Mouse (Mus musculus) MEL (cell line): ENCODE measurements around the gene Cpd. TPM values are rescaled to one million over a fixed set of nuclear protein-coding genes. Genes with fewer than 3 reads are reported as not detected.

Experiments
- DNase-seq: peaks from one replicate; pipeline ENCODE4 v3.0.0; 2011; ENCODE audit warnings: low read depth, low spot score
- H3K27ac ChIP-seq: 2 replicates; pipeline ENCODE4 v1.5.1; 2012; ENCODE audit warnings: low read depth, mild to moderate bottlenecking, control low read depth, low read length, moderate library complexity; ENCODE audit not compliant: control insufficient read depth
- H3K27me3 ChIP-seq, 2 experiments: fragments of 150-350 bp in 1 of 2; sonication (generic) in 1 of 2; 2 replicates each; pipeline ENCODE4 v1.6.1; 2012; ENCODE audit warnings: low read length in 2 of 2, mild to moderate bottlenecking in 2 of 2, improper control_type of control experiment in 1 of 2, moderate library complexity in 1 of 2; ENCODE audit not compliant: insufficient read depth in 2 of 2, control insufficient read depth in 1 of 2
- H3K36me3 ChIP-seq, 2 experiments: 2 replicates each; pipeline ENCODE4 v1.6.1; 2012 to 2014; ENCODE audit warnings: low read length in 2 of 2, improper control_type of control experiment in 1 of 2, inconsistent platforms in 1 of 2, mild to moderate bottlenecking in 1 of 2; ENCODE audit not compliant: insufficient read depth in 2 of 2, control insufficient read depth in 1 of 2
- H3K4me1 ChIP-seq, 2 experiments: fragments of 150-350 bp in 1 of 2; sonication (generic) in 1 of 2; 2 replicates each; pipeline ENCODE4 v1.6.1; 2012; ENCODE audit warnings: low read length in 2 of 2, improper control_type of control experiment in 1 of 2, mild to moderate bottlenecking in 1 of 2; ENCODE audit not compliant: insufficient read depth in 2 of 2, control insufficient read depth in 1 of 2
- H3K4me3 ChIP-seq, 2 experiments: fragments of 150-350 bp in 1 of 2; sonication (generic) in 1 of 2; 2 replicates each; pipeline ENCODE4 v1.5.1; 2012; ENCODE audit warnings: low read depth in 2 of 2, low read length in 2 of 2, mild to moderate bottlenecking in 2 of 2, moderate library complexity in 2 of 2, control low read depth in 1 of 2, improper control_type of control experiment in 1 of 2; ENCODE audit not compliant: control insufficient read depth in 1 of 2, insufficient read depth in 1 of 2
- H3K79me2 ChIP-seq: 2 replicates; pipeline ENCODE4 v1.6.1; 2012; ENCODE audit warnings: mild to moderate bottlenecking, low read length, moderate library complexity; ENCODE audit not compliant: control insufficient read depth, poor library complexity, insufficient read depth
- H3K9ac ChIP-seq: 2 replicates; pipeline ENCODE4 v1.6.1; 2012; ENCODE audit warnings: low read depth, mild to moderate bottlenecking, control low read depth, low read length, moderate library complexity; ENCODE audit not compliant: control insufficient read depth, poor library complexity, severe bottlenecking
- H3K9me3 ChIP-seq: fragments of 150-350 bp; sonication (generic); replicated peaks from 2 replicates; pipeline ENCODE4 v1.6.1; 2012; ENCODE audit warnings: mild to moderate bottlenecking, low read length, improper control_type of control experiment, moderate library complexity; ENCODE audit not compliant: insufficient read depth
- BHLHE40 ChIP-seq: IDR thresholded peaks from 2 replicates; pipeline ENCODE4 v1.6.1; 2012; ENCODE audit warnings: low read depth, mild to moderate bottlenecking, inconsistent platforms, low read length, improper control_type of control experiment, borderline replicate concordance
- ETS1 ChIP-seq: IDR thresholded peaks from 2 replicates; pipeline ENCODE4 v1.6.1; 2012; ENCODE audit warnings: low read depth, mild to moderate bottlenecking, inconsistent platforms, low read length, improper control_type of control experiment, moderate library complexity
- KAT2A ChIP-seq: conservative IDR thresholded peaks from 2 replicates; pipeline ENCODE4 v1.6.1; 2012; ENCODE audit warnings: low read depth, low read length, improper control_type of control experiment, inconsistent platforms
- MAX ChIP-seq: IDR thresholded peaks from 2 replicates; pipeline ENCODE4 v1.6.1; 2011; ENCODE audit warnings: low read length, improper control_type of control experiment
- MAZ ChIP-seq: IDR thresholded peaks from 2 replicates; pipeline ENCODE4 v1.6.1; 2012; ENCODE audit warnings: low read depth, mild to moderate bottlenecking, inconsistent platforms, low read length, improper control_type of control experiment
- MXI1 ChIP-seq: IDR thresholded peaks from 2 replicates; pipeline ENCODE4 v1.6.1; 2011; ENCODE audit warnings: mild to moderate bottlenecking, low read depth, low read length, improper control_type of control experiment
- NRF1 ChIP-seq: IDR thresholded peaks from 2 replicates; pipeline ENCODE4 v1.6.1; 2014; ENCODE audit warnings: low read depth, mild to moderate bottlenecking, inconsistent platforms, low read length, improper control_type of control experiment, moderate library complexity; ENCODE audit not compliant: poor library complexity, insufficient read depth, severe bottlenecking
- POLR2AphosphoS2 ChIP-seq: IDR thresholded peaks from 2 replicates; pipeline ENCODE4 v1.6.1; 2011; ENCODE audit warnings: low read length, improper control_type of control experiment
- POLR2AphosphoS5 ChIP-seq: IDR thresholded peaks from 2 replicates; pipeline ENCODE4 v1.6.1; 2012; ENCODE audit warnings: low read depth, borderline replicate concordance, mild to moderate bottlenecking, inconsistent platforms, low read length, moderate library complexity, mixed read lengths
- TBP ChIP-seq: IDR thresholded peaks from 2 replicates; pipeline ENCODE4 v1.8.0; 2011; ENCODE audit warnings: low read depth, low read length, improper control_type of control experiment
- TCF12 ChIP-seq: IDR thresholded peaks from 2 replicates; pipeline ENCODE4 v1.6.1; 2014; ENCODE audit warnings: low read depth, mild to moderate bottlenecking, inconsistent platforms, low read length, improper control_type of control experiment, moderate library complexity
- USF2 ChIP-seq, 2 experiments: IDR thresholded peaks; 2 replicates each; pipeline ENCODE4 v1.6.1; 2011 to 2012; ENCODE audit warnings: improper control_type of control experiment in 2 of 2, low read length in 2 of 2, borderline replicate concordance in 1 of 2, inconsistent platforms in 1 of 2, low read depth in 1 of 2, mild to moderate bottlenecking in 1 of 2; ENCODE audit not compliant: insufficient read depth in 1 of 2
- ZC3H11A ChIP-seq: IDR thresholded peaks from 2 replicates; pipeline ENCODE4 v1.6.1; 2012; ENCODE audit warnings: low read depth, mild to moderate bottlenecking, inconsistent platforms, low read length, improper control_type of control experiment
- ZKSCAN1 ChIP-seq: IDR thresholded peaks from 2 replicates; pipeline ENCODE4 v1.6.1; 2012; ENCODE audit warnings: low read depth, mild to moderate bottlenecking, inconsistent platforms, low read length, improper control_type of control experiment, moderate library complexity
- ZMIZ1 ChIP-seq: IDR thresholded peaks from 2 replicates; pipeline ENCODE4 v1.6.1; 2012; ENCODE audit warnings: low read depth, mild to moderate bottlenecking, inconsistent platforms, low read length, improper control_type of control experiment, moderate library complexity
- ZNF384 ChIP-seq: IDR thresholded peaks from 2 replicates; pipeline ENCODE4 v1.6.1; 2012; ENCODE audit warnings: low read depth, mild to moderate bottlenecking, inconsistent platforms, low read length, improper control_type of control experiment
- polyA plus RNA-seq, 2 experiments: library from polyadenylated mRNA; stranded (reverse) in 1 of 2; unstranded in 1 of 2; fragments of >175 nt in 1 of 2; fragments of >200 nt in 1 of 2; gene quantifications; 2 replicates each; pipeline versions ENCODE4 v1.2.1 to v1.2.4; 2012; ENCODE audit warnings: low replicate concordance in 2 of 2, low read depth in 1 of 2; ENCODE audit not compliant: insufficient read length in 2 of 2, insufficient read depth in 1 of 2, missing spikeins in 1 of 2
- total RNA-seq: library from RNA; depleted of rRNA; stranded (reverse); fragments of 300-350 nt; gene quantifications from 2 replicates; pipeline ENCODE4 v1.2.3, GENCODE M21; 2012

Cpd gene
- total and polyA plus RNA-seq, 3 experiments: 7.5 to 14.6 TPM; not detected in 1

GRCm38 (mm10) chr11:76873865-76874264, 27.0 kb upstream of the Cpd start:
- Histone ChIP-seq H3K9me3 (no peaks in the 10 kb centered on the region), H3K36me3 (no peaks in the 10 kb centered on the region), H3K79me2 (no peaks in the 10 kb centered on the region), H3K4me1 (no peaks in the 10 kb centered on the region), H3K9ac (no peak overlapping the region), H3K27ac (no peak overlapping the region), H3K4me3 (no peak overlapping the region), H3K27me3 (peaks cover 31 to 41% of the 10 kb centered on the region in 2 experiments)
- TF ChIP-seq ZC3H11A: no peak
- no peak for TF ChIP-seq POLR2AphosphoS2
- no peak for TF ChIP-seq ZNF384
- TF ChIP-seq ETS1: no peak
- TF ChIP-seq TBP: no peak
- no peak for TF ChIP-seq ZKSCAN1
- TF ChIP-seq KAT2A: no peak
- TF ChIP-seq TCF12: no peak
- TF ChIP-seq ZMIZ1: no peak
- TF ChIP-seq MXI1: no peak
- no peak for DNase-seq

- DNase-seq: no peak
- Histone ChIP-seq H3K9ac (no peak overlapping the region), H3K4me1 (no peaks in the 10 kb centered on the region), H3K36me3 (no peaks in the 10 kb centered on the region), H3K79me2 (no peaks in the 10 kb centered on the region), H3K9me3 (no peaks in the 10 kb centered on the region)
- no peak for TF ChIP-seq USF2 (IDR thresholded peaks at IDR 0.05; ENCODE audit: borderline replicate concordance in 1 of 2, insufficient read depth in 1 of 2, low read depth in 1 of 2, low read length in 2 of 2)
- TF ChIP-seq, all 39 proteins: peak for 0
- H3K27me3 ChIP-seq: peaks cover 27 to 41% of the 10 kb centered on the region in 2 experiments
- H3K4me3 ChIP-seq: no peak overlapping the region
- no peak overlapping the region for H3K27ac ChIP-seq
These were observed 25.9 kb upstream of the Cpd start for GRCm38 (mm10) chr11:76872556-76873234.

- no peak for DNase-seq
- Histone ChIP-seq H3K9me3 (no peaks in the 10 kb centered on the region), H3K79me2 (no peaks in the 10 kb centered on the region), H3K4me3 (no peak overlapping the region), H3K9ac (no peak overlapping the region), H3K27me3 (peaks cover 2 to 4% of the 10 kb centered on the region in 2 experiments; a peak in 2 of 4 replicates), H3K36me3 (peaks cover 0 to 7% of the 10 kb centered on the region in 2 experiments; a peak in 2 of 4 replicates), H3K4me1 (peaks cover 0 to 18% of the 10 kb centered on the region in 2 experiments; a peak in 3 of 4 replicates), H3K27ac (no peak overlapping the region)
- TF ChIP-seq BHLHE40 (no peak), MAX (no peak), KAT2A (no peak), NRF1 (no peak), USF2 (IDR thresholded peaks at IDR 0.05; ENCODE audit: borderline replicate concordance in 1 of 2, insufficient read depth in 1 of 2, low read depth in 1 of 2, low read length in 2 of 2) (no peak), ZNF384 (no peak), POLR2AphosphoS5 (no peak), MAZ (no peak), TBP (no peak)
These were observed 14.4 kb upstream of the Cpd start for GRCm38 (mm10) chr11:76861185-76861584.
